Mouse (Mus musculus): ENCODE data around the gene Cox10.
A peak's percentile ranks its signal among the peaks of the same experiment; 100 is the strongest.

Cox10 gene

DNA sequence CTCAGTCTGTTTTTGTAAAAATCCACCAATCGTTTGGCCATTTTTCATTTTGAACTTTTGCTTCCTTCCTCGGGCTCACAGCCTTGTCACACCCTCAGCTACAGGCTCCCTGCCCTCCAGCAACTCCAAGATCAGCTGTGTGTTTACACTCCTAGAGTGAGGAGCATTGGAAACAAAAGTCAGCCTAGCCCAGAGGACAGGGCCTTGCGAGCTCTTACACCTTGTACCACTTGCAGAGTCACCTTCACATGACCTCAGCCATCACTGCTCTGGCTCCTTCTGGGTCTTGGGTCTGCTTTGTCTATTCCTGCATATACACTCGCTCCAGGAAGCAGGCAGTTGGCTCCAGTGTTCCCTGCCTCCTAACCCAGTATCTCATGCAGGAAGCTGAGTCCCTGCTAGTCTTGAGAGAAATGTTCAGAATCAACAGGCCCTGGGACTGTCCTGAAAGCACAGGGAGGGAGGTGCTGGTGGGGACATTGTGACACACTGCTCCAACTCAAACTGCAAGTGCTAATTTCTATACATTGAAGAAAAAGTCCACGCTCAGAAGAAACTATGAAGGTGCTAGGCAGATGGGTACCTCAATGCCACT, 79.0 kb downstream of the Cox10 start:
- DNase-seq (ENCODE audit: low spot score): no peak

- no peak for DNase-seq (ENCODE audit: low spot score)
Measured at GRCm38 (mm10) chr11:63999431-63999830, 79.8 kb downstream of the Cox10 start.

DNA sequence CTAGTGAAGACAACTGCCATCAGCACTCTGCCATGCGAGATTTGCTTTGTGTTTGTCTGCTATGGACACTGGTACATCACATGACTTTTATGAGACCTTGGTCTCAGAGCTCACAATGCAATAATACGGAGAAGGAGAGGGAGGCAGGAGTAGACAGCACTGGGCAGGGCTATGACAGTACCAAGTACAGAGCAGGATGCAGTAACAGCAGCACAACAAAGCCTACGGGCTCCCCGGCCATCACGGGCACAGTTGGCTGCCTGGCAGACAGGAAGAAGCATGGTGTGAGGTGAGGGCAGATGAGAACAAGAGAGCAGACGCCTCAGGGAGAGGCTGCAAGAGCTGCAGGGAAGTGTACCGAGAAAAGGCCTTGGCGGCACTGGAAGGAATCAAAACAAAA, 87.3 kb downstream of the Cox10 start:
- DNase-seq (ENCODE audit: low spot score): no peak

DNA sequence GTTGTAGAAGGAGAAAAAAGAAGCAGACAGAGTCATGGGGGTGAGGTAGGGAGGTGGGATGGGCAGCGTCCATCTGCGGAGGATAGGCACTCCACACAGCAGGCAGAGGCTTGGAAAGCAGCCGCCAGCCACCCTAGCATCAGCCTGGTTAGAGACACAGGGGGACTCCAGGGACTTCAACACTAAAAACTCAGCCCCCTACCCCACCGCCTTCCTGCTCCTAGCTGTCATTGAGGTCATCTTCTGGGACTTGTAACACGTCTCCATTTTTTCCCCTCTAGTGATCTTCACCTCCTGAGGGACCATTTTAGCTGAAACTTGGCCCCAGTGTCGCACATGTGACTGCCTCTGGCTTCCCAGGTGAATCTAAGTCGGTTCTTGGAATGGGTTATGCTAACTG, 88.5 kb downstream of the Cox10 start:
- DNase-seq (ENCODE audit: low spot score): no peak

GRCm38 (mm10) chr11:63990311-63990710, 89.0 kb downstream of the Cox10 start:
- DNase-seq (ENCODE audit: low spot score): no peak

- DNase-seq (ENCODE audit: low spot score): peak; percentile 21
Measured at GRCm38 (mm10) chr11:63988991-63989860, 90.0 kb downstream of the Cox10 start.

GRCm38 (mm10) chr11:63988031-63988665, 91.1 kb downstream of the Cox10 start:
- no peak for DNase-seq (ENCODE audit: low spot score)

DNA sequence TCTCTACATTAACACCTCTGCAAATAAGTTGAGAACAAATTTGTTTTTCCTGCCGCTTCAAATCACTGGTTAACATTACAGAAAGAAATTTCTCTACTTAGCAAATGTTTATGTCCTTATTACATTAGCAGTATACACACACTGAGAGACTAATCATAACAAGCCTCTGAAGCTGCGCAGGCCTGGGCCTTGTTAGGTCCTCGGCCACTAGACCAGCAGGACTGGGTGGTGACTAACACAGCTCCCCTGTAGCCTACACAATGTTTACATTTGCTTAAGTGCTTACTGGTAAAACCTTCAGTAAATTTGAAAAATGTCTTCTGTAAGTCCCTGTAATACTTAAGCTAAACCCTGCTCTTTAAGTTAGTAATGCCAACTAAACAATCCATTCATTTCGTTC, 92.6 kb downstream of the Cox10 start:
- DNase-seq (ENCODE audit: low spot score): no peak

DNA sequence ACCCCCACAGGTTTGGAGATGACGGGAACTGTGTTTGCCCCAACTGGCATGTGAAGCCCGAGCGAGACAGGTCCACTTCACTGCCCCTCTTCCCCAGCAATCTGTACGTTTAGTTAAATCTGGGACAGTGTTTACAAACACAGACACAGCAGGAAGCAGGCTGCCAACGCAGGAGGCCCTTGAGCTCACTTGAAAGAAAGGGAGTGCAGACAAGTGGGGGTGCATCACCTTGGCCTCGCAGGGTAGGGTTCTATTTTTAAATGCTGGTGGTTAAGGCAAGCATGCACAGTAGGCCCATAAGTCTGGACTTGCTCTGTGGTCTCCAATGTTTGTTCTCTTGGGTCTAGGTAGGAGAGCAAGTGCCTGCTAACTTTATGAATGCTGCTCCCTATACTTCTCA, 93.8 kb downstream of the Cox10 start:
- no peak for DNase-seq (ENCODE audit: low spot score)

DNA sequence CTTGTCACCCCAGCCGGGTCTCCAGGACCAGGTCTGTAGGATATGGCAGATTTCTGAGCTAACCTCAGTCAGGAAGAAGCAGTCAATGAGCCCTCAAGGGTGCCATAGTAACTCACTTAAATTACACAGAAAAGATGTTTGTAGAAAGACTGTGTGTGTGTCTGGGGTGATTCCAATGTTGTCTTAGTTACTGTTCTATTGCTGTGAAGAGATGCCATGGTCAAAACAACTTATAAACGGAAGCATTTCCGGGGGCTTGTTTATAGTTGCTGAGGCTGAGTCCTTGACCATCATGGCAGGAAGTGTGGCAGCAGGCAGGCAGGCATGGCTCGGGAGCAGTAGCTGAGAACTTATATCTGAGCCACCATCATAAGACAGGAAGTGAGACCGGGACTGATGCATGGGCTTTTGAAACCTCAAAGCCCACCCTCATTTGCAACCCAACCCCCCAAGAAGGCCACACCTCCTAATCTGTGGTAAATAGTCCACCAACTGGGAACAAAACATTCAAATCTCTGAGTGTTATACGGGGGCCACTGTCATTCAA, 94.6 kb downstream of the Cox10 start:
- DNase-seq (ENCODE audit: low spot score): no peak

GRCm38 (mm10) chr11:63977741-63978140, 101.5 kb downstream of the Cox10 start:
- DNase-seq (ENCODE audit: low spot score): no peak

GRCm38 (mm10) chr11:63976775-63977174, 102.5 kb downstream of the Cox10 start:
- DNase-seq (ENCODE audit: low spot score): no peak

GRCm38 (mm10) chr11:63975260-63975899, 103.9 kb downstream of the Cox10 start:
- DNase-seq (ENCODE audit: low spot score): no peak

DNA sequence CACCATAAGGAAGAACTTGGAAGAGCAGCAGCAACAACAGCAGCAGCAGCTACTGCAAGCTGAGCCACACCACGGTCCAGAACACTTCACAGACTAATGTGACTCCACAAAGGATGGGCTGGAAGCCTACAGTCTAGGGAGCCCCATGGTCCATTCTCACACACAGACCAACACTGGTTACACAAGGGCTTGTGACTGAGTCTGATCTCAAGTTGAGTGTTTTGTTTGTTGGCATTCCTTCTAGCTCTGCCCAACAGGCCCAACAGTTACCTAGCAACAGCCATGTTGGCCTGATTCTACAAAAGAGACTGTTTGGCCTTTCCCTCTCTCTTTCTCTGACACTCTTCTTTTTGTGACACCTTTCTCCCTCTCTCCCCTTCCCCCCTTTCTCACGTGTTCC, 105.3 kb downstream of the Cox10 start:
- no peak for DNase-seq (ENCODE audit: low spot score)

- no peak for DNase-seq (ENCODE audit: low spot score)
Measured at GRCm38 (mm10) chr11:63971462-63971861, 107.8 kb downstream of the Cox10 start.

DNA sequence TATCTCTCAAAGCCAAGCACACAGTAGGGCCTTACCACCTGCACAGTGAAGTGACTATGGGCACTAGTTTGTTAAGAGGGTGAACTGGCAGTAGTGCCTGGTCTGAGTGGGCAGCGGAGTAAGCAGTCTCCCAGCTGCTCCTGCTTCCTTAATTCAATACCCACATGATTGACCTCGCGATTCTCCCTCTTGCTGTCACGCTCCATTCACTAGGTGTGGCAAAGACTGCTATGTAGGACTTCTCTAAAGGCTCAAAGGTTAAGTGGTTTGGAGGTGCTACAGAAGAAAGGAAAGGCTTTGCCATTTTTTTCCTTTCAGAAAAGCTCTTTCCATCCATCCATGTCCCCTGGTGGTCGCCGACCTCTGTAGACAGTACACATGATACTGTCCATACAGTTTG, 108.5 kb downstream of the Cox10 start:
- no peak for DNase-seq (ENCODE audit: low spot score)

DNA sequence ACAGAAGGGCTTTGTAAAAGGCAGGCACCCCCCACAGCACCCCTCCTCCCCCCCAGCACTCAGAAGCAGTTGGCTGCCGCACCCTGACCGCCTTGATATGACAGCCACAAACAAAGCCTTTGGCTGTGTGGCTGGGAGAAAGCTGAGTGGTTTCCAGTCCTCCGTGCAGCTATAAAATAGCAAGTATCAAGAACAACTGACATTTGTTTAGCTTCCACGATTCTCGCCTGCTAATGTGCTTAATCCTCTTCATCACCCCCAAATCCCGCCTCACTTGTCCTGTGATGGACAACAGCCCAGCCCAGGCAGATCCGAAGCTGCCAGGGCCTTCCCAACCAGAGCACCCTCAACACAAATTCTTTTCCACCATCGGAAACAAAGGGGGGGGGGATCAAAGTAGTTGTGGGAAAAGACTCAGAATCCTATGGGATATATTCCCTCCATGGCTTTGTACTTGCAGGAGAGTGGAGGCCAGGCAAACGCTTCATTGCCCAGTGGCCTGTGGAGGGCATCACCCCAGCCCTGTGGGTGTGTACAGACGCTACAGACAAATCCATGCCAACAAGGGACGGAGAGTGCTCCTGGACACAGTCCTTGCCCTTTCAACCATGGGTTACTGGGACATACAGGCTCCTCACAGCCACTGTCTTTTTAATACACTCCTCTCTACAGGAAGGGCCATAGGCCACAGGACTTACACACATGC, 109.9 kb downstream of the Cox10 start:
- peak; percentile 21 for DNase-seq (ENCODE audit: low spot score)

- DNase-seq (ENCODE audit: low spot score): no peak
Measured at GRCm38 (mm10) chr11:63968388-63969035, 110.8 kb downstream of the Cox10 start.

- DNase-seq (ENCODE audit: low spot score): no peak
Measured at GRCm38 (mm10) chr11:63967641-63968387, 111.5 kb downstream of the Cox10 start.

GRCm38 (mm10) chr11:63965437-63965836, 113.8 kb downstream of the Cox10 start:
- DNase-seq (ENCODE audit: low spot score): no peak
